Mouse (Mus musculus) hindbrain, embryonic 16.5 days (tissue): ENCODE data around the gene Tenm4. TPM values are rescaled to one million over a fixed set of nuclear protein-coding genes. Genes with fewer than 3 reads are reported as not detected.
A peak's percentile ranks its signal among the peaks of the same experiment; 100 is the strongest.

ENCODE experiments used
- ATAC-seq: fragments of 200-750 bp; cut with Nextera tagmentation; 2 replicates; pipeline ENCODE4 v1.8.0; 2017; ENCODE audit warnings: moderate TSS enrichment, moderate library complexity
- H3K27ac ChIP-seq: fragments of 300-500 bp; sonication (generic); 2 replicates; pipeline ENCODE4 v1.5.1; 2014; ENCODE audit warnings: low read depth, mild to moderate bottlenecking, control low read depth, low read length, moderate library complexity
- H3K27me3 ChIP-seq: fragments of 300-500 bp; sonication (generic); replicated peaks from 2 replicates; pipeline ENCODE4 v1.6.1; 2014; ENCODE audit warnings: low read length; ENCODE audit not compliant: control insufficient read depth, insufficient read depth
- H3K36me3 ChIP-seq: fragments of 300-500 bp; sonication (generic); 2 replicates; pipeline ENCODE4 v1.6.1; 2014; ENCODE audit warnings: mild to moderate bottlenecking, low read length, moderate library complexity, mixed read lengths; ENCODE audit not compliant: control insufficient read depth, insufficient read depth
- H3K4me1 ChIP-seq: fragments of 300-500 bp; sonication (generic); 2 replicates; pipeline ENCODE4 v1.6.1; 2014; ENCODE audit warnings: low read depth, low read length; ENCODE audit not compliant: control insufficient read depth, insufficient read depth
- H3K4me2 ChIP-seq: fragments of 300-500 bp; sonication (generic); 2 replicates; pipeline ENCODE4 v1.6.1; 2014; ENCODE audit warnings: mild to moderate bottlenecking, low read length, control low read depth, moderate library complexity
- H3K4me3 ChIP-seq: fragments of 300-500 bp; sonication (generic); 2 replicates; pipeline ENCODE4 v1.5.1; 2014; ENCODE audit warnings: mild to moderate bottlenecking, low read length, control low read depth, moderate library complexity
- H3K9ac ChIP-seq: fragments of 300-500 bp; sonication (generic); 2 replicates; pipeline ENCODE4 v1.6.1; 2014; ENCODE audit warnings: low read depth, mild to moderate bottlenecking, control low read depth, low read length, moderate library complexity
- H3K9me3 ChIP-seq: fragments of 300-500 bp; sonication (generic); 2 replicates; pipeline ENCODE4 v1.6.1; 2014; ENCODE audit warnings: mild to moderate bottlenecking, low read length, moderate library complexity; ENCODE audit not compliant: control insufficient read depth
- WGBS: fragments of 180-500 bp; shearing (Covaris S2); extraction: QIAGEN DNeasy Blood & Tissue Kit; methylation state at CpG from one replicate; pipeline ENCODE4 v1.1.7; 2014; 5-methylcytosine and 5-hydroxymethylcytosine counted together
- polyA plus RNA-seq: library from polyadenylated mRNA; unstranded; fragments of >200 nt; fragmentation: Nextera tagmentation; extraction: Ambion mirVana; gene quantifications from 2 replicates; pipeline ENCODE4 v1.2.1, GENCODE M21; 2015

The Tenm4 gene
- polyA plus RNA-seq, 1 experiment from 2014 or later: 32.4 TPM

DNA sequence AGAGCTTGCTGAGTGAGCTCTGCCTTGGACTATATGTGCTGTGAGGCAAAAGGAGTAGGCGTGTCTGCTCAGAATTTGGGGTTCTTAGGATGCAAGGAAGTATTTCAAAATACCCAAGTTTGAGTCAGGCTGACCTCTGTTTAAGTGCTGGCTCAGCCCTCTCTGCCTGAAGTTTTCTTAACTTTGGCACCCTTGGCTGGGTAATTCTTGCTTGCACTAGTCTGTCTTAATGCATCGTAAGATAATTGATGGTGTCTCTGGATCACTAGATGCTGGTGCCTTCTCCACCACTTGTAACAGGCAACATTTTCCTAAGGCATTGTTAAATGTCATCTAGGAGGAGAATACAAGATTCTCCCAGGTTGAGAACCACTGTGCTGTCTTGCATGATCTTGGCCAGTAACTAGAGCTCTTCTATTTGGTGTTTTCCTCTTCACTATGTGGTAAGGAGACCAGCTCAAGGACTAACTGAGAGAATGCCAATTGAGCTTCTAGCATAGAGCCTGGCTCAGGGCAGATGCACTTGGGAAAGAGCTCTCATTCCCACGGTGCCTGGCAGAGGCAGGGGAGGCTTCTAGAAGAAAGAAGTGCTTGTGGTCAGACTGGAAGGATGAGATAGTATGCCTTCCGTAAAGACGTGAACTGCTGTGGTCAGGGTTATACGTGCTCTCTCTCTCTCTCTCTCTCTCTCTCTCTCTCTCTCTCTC, 57.7 kb downstream of the Tenm4 start:
- no peak for ATAC-seq
- H3K4me1 ChIP-seq: peaks cover 5% of the 10 kb centered on the region
- no peaks in the 10 kb centered on the region for H3K36me3 ChIP-seq
- WGBS: 84% methylated on average over 6 of the region's 6 CpGs
- H3K9me3 ChIP-seq: no peaks in the 10 kb centered on the region
- H3K4me3 ChIP-seq: no peak overlapping the region
- H3K27ac ChIP-seq: no peak overlapping the region
- H3K4me2 ChIP-seq: no peak overlapping the region
- H3K9ac ChIP-seq: no peak overlapping the region
- H3K27me3 ChIP-seq: no peaks in the 10 kb centered on the region

- 59% methylated on average over 8 of the region's 8 CpGs for WGBS
- ATAC-seq: no peak
These were observed 59.1 kb downstream of the Tenm4 start for GRCm38 (mm10) chr7:96230006-96230719.

DNA sequence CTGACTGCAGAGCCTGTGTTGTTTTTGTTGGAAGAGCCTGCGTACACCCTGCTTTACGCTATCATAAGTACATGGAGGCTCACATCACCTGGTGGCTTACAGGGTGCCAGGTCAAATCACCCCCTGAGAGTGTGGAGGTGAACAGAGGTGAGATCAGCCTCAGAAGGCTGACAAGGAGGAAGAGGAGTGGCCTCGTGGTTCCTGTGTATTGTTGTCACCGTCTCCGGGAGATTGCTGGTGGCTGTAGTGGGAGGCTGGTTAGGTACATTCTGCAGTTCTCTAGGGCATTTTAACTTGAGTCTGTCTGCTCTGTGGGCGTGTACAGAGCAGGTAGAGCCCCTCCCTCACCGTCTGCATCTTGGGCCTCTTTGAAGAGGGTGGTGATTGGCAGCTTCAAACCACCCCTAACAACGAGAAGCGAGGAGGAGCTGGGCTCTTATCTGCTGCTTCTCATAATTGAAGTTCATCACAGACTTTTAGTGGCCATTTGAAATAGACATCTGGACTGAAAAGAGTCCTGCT, 59.7 kb downstream of the Tenm4 start:
- no peak overlapping the region for H3K9ac ChIP-seq
- 50% methylated on average over 9 of the region's 9 CpGs for WGBS
- H3K27me3 ChIP-seq: no peaks in the 10 kb centered on the region
- no peaks in the 10 kb centered on the region for H3K36me3 ChIP-seq
- no peak overlapping the region for H3K4me3 ChIP-seq
- peak; percentile 48; the same call in 1 of the 2 replicates for ATAC-seq
- no peak overlapping the region for H3K4me2 ChIP-seq
- no peak overlapping the region for H3K27ac ChIP-seq
- H3K9me3 ChIP-seq: no peaks in the 10 kb centered on the region
- peaks cover 5% of the 10 kb centered on the region for H3K4me1 ChIP-seq

More at GRCm38 (mm10) chr7:96230006-96230719, 59.1 kb downstream of the Tenm4 start:
- H3K4me1 ChIP-seq: peaks cover 5% of the 10 kb centered on the region
- no peak overlapping the region for H3K4me2 ChIP-seq
- H3K9ac ChIP-seq: no peak overlapping the region
- no peaks in the 10 kb centered on the region for H3K36me3 ChIP-seq
- no peak overlapping the region for H3K4me3 ChIP-seq
- no peak overlapping the region for H3K27ac ChIP-seq
- no peaks in the 10 kb centered on the region for H3K27me3 ChIP-seq
- H3K9me3 ChIP-seq: no peaks in the 10 kb centered on the region

DNA sequence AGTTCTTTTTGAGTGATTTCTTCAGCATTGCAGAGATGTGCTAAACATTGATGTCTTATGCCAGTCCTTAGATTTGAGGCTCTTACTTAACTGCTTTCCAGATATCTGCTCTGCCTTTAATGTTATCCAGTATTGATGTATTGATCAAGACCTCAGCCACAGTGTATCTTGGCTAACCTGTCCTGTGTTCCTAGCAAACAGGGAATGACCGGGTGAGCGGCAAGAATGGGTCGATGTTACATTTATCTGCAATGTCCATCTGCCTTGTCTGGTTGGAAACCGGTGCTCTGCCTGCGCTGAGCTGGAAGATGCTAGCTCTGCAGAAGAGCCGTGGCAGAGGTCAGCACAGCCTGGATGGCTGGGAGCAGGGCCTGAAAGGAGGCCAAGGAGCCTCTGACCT, 64.8 kb downstream of the Tenm4 start:
- Histone ChIP-seq H3K4me1 (peaks cover 2% of the 10 kb centered on the region; the same call in 1 of the 2 replicates), H3K4me3 (no peak overlapping the region), H3K9ac (no peak overlapping the region), H3K36me3 (no peaks in the 10 kb centered on the region), H3K9me3 (no peaks in the 10 kb centered on the region), H3K27me3 (no peaks in the 10 kb centered on the region), H3K27ac (no peak overlapping the region), H3K4me2 (no peak overlapping the region)
- no peak for ATAC-seq
- 80% methylated on average over 6 of the region's 6 CpGs for WGBS

DNA sequence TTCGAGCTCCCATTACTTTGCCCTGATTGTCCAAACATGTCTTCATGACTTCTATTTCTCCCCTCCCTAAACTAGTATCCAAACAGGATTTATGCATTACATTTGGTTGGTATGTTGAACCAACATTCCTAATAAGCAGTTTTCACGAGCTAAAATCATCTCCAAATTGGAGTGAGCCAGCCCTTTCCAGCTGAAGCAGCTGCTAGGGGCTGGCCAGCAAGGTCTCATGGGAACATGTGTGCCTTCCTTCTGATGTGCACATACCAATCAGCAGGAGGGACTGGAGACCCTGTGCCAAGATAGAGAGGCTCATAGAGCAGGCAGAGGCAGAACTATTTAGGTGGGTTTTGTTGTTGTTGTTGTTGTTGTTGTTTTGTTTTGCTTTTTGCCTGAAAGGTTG, 69.6 kb downstream of the Tenm4 start:
- no peak overlapping the region for H3K9ac ChIP-seq
- no peaks in the 10 kb centered on the region for H3K36me3 ChIP-seq
- H3K4me3 ChIP-seq: no peak overlapping the region
- H3K4me1 ChIP-seq: peaks cover 2% of the 10 kb centered on the region; the same call in 1 of the 2 replicates
- no peak overlapping the region for H3K4me2 ChIP-seq
- no peaks in the 10 kb centered on the region for H3K9me3 ChIP-seq
- no peak overlapping the region for H3K27ac ChIP-seq
- no peak for ATAC-seq
- H3K27me3 ChIP-seq: no peaks in the 10 kb centered on the region
- WGBS: 48% methylated on average over 2 of the region's 2 CpGs

DNA sequence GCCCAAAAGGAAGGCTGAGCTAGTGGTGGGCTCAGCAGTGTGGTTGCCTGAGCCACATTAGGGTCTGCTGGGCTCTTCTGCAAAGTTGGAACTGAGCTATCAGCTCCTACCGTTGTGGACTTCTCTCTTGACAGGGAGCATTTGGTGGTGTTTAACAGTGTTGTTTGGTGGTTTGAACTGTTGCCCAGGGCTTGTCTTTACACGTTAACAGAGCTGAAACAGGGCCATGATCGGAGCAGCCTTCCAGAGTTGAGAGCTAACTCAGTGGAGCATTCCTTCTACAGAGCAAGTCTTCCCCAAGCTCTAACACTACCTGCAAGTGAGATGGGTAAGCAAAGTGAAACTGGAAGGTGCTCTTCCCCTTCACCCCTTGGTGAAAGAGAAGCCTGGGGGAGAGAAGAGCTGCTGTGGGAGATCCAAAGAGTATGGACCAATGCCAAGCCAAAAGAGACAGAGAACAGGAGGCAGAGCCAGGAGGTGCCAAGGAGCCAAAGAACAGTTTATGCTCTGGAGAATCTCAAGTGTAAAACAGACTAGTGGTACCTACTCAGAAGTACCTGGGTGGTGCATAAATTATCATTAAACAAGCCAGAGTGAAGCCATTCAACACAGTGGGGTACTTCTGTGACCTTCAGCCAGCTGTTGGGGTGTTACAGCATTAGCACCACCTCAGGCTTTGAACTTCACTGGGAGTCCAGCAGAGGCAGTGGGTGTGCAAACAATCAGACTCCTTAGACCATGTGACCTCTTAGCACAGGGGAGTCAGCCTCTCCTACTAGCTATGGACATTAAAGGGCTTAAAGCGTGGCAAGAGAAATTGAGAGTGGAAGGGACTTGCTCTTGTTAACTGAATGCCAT, 71.5 kb downstream of the Tenm4 start:
- Histone ChIP-seq H3K27ac (no peak overlapping the region), H3K9me3 (no peaks in the 10 kb centered on the region), H3K27me3 (no peaks in the 10 kb centered on the region), H3K4me2 (no peak overlapping the region), H3K9ac (no peak overlapping the region), H3K4me1 (peaks cover 2% of the 10 kb centered on the region; the same call in 1 of the 2 replicates), H3K36me3 (no peaks in the 10 kb centered on the region), H3K4me3 (no peak overlapping the region)
- ATAC-seq: no peak
- WGBS: 69% methylated on average over 4 of the region's 4 CpGs

DNA sequence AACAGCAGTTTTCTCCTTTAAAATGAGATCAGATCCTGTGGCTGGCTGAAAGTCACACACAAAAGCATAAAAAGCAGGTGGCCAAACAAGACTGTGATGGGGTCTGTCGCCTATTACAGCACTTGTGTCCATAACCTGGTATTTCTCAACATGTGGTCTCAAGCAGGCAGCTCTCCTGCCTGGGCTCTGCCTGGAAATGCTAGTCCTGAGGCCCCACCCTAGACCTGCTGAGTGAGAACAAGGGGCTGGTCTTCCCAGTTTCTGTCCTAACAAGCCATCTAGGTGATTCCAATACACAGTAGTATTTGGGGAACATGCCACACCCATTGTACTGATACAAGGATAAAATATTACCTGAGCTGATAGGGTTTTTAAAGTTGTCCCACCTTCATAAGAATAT, 73.8 kb downstream of the Tenm4 start:
- WGBS: 92% methylated on average over 1 of the region's 1 CpGs
- no peaks in the 10 kb centered on the region for H3K9me3 ChIP-seq
- H3K27ac ChIP-seq: no peak overlapping the region
- H3K4me2 ChIP-seq: no peak overlapping the region
- H3K36me3 ChIP-seq: no peaks in the 10 kb centered on the region
- peaks cover 2% of the 10 kb centered on the region; the same call in 1 of the 2 replicates for H3K4me1 ChIP-seq
- H3K4me3 ChIP-seq: no peak overlapping the region
- no peaks in the 10 kb centered on the region for H3K27me3 ChIP-seq
- no peak overlapping the region for H3K9ac ChIP-seq
- no peak for ATAC-seq

DNA sequence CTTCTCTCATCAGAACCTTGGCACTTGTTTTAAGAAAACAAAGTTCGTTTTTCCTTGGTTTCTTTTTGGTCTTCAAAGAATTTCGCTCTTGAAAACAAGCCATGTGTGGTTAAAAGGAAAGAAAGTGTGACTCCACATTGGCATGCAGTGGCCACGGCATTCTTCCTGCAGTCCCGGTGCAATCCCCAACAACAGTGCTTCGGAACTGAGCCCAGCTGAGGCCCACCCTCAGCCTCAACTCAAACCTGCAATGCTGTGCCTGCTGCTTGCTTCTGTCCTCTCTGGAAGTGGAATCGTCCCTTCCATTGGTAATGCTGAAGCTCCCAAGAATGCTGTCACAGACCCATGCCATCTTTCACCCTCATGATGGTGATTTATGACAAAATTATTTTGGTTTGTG, 88.6 kb downstream of the Tenm4 start:
- Histone ChIP-seq H3K9me3 (no peaks in the 10 kb centered on the region), H3K27me3 (no peaks in the 10 kb centered on the region), H3K4me3 (no peak overlapping the region), H3K4me2 (no peak overlapping the region), H3K27ac (no peak overlapping the region), H3K36me3 (no peaks in the 10 kb centered on the region), H3K9ac (no peak overlapping the region), H3K4me1 (no peaks in the 10 kb centered on the region)
- 74% methylated on average over 6 of the region's 6 CpGs for WGBS
- peak; percentile 56; the same call in 1 of the 2 replicates for ATAC-seq

- no peak overlapping the region for H3K4me3 ChIP-seq
- H3K9me3 ChIP-seq: no peaks in the 10 kb centered on the region
- H3K9ac ChIP-seq: no peak overlapping the region
- H3K27ac ChIP-seq: no peak overlapping the region
- ATAC-seq: no peak
- no peaks in the 10 kb centered on the region for H3K27me3 ChIP-seq
- peaks cover 2% of the 10 kb centered on the region for H3K4me1 ChIP-seq
- H3K4me2 ChIP-seq: no peak overlapping the region
- no peaks in the 10 kb centered on the region for H3K36me3 ChIP-seq
These were observed 91.1 kb downstream of the Tenm4 start for GRCm38 (mm10) chr7:96262182-96262581.
